9 mouse cellular contexts compared by ENCODE assay signal in the genomic region with DNA sequence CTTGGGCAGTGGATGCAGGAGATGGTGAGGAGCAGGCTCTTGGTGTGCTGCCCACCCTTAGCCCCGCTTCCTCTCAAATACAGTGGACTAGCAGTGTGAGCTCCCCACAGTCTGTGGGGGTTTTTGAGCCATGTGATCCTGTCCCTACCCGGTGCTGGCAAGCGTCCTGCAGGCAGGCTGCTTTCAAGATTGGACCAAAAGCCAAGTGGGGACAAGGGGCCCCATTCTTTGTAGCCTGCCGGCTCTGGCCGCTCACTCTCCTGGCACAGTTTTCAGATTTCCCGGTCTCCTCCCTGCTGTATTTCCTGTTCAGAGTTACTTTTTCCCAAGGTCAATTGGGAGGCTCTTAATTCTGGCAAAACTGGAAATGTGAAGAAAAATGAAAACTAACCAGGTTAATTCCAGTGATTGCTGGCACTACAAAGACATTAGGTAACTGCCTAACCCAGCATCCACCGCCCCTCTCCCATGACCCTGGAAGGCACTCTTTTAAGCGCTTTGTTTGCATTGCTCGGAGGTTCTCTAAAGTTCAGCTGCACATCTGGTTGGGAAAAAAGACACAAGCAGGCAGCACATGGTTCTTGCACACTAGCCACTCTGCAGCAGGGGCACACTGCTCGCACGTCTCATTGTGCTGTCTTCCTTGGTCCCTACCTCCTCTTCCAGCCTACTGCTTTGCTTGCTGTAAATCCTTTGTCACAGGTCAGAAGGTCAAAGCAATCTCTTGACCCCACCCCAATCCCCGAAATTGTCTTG.
DNase-seq lines count a peak whose midpoint lies in the region; ATAC-seq and TF ChIP-seq lines count a peak whose summit lies in the region.
"Had no signal": no experiment of that assay in that cellular context is flagged by ENCODE, and none has a peak within 500 bp of the region (broad histone marks: within the 10 kb centered on the region; RNA-seq: fewer than 3 reads in every experiment).

No protein-coding gene starts in this region.

- 39% methylated on average over 12 of the region's 12 CpGs for WGBS in hindbrain, embryonic 11.5 days
- 43% methylated on average over 12 of the region's 12 CpGs for WGBS in hindbrain, embryonic 13.5 days
- 26% methylated on average over 12 of the region's 12 CpGs for WGBS in heart, adult 2 months
- 24% methylated on average over 12 of the region's 12 CpGs for WGBS in kidney, embryonic 16.5 days
- 23% methylated on average over 12 of the region's 12 CpGs for WGBS in limb, embryonic 15.5 days
- 14% methylated on average over 12 of the region's 12 CpGs for WGBS in stomach, embryonic 16.5 days

- no peak overlapping the region for H3K9ac ChIP-seq in hindbrain, embryonic 11.5 days (ENCODE audit: low read depth, low read length)
- no peak overlapping the region for H3K9ac ChIP-seq in hindbrain, embryonic 13.5 days
- 0 out of 2 replicates have a peak overlapping the region, but pooled peaks have one; percentile 26 for H3K9ac ChIP-seq in heart, adult 2 months (ENCODE audit: low read depth, low read length)
- no peak overlapping the region; the same call in 1 of the 2 replicates for H3K9ac ChIP-seq in kidney, embryonic 16.5 days (replicated peaks; ENCODE audit: low read length)
- H3K9ac ChIP-seq in limb, embryonic 15.5 days = no peak overlapping the region
- H3K9ac ChIP-seq in stomach, embryonic 16.5 days (ENCODE audit: low read length) = no peak overlapping the region
- H3K9ac ChIP-seq: neural tube, embryonic 12.5 days had no signal

- peak; percentile 76 for TF ChIP-seq EP300 in heart, adult 2 months (IDR thresholded peaks at IDR 0.05; ENCODE audit: insufficient read depth, low read depth, low read length)

- H3K9me3 ChIP-seq in hindbrain, embryonic 11.5 days (ENCODE audit: control insufficient read depth, low read length) = no peaks in the 10 kb centered on the region
- H3K9me3 ChIP-seq in hindbrain, embryonic 13.5 days = no peaks in the 10 kb centered on the region
- H3K9me3 ChIP-seq in kidney, embryonic 16.5 days (ENCODE audit: low read length) = no peaks in the 10 kb centered on the region
- no peaks in the 10 kb centered on the region for H3K9me3 ChIP-seq in limb, embryonic 15.5 days
- H3K9me3 ChIP-seq in stomach, embryonic 16.5 days (replicated peaks; ENCODE audit: control insufficient read depth, low read length) = no peaks in the 10 kb centered on the region
- H3K9me3 ChIP-seq: neural tube, embryonic 12.5 days had no signal

- H3K27me3 ChIP-seq in hindbrain, embryonic 11.5 days (ENCODE audit: control insufficient read depth, insufficient read depth, low read length) = no peaks in the 10 kb centered on the region
- no peaks in the 10 kb centered on the region for H3K27me3 ChIP-seq in hindbrain, embryonic 13.5 days
- H3K27me3 ChIP-seq in heart, adult 2 months (ENCODE audit: control insufficient read depth, insufficient read depth, low read length) = no peaks in the 10 kb centered on the region
- H3K27me3 ChIP-seq in kidney, embryonic 16.5 days (ENCODE audit: insufficient read depth, low read length) = no peaks in the 10 kb centered on the region
- H3K27me3 ChIP-seq in limb, embryonic 15.5 days = no peaks in the 10 kb centered on the region
- no peaks in the 10 kb centered on the region for H3K27me3 ChIP-seq in stomach, embryonic 16.5 days (ENCODE audit: control insufficient read depth, insufficient read depth, low read length)
- H3K27me3 ChIP-seq: neural tube, embryonic 12.5 days had no signal

- no peaks in the 10 kb centered on the region for H3K4me1 ChIP-seq in hindbrain, embryonic 11.5 days (replicated peaks; ENCODE audit: control insufficient read depth, insufficient read depth, low read length)
- 0 out of 2 replicates have a peak, but pooled peaks cover 3% of the 10 kb centered on the region for H3K4me1 ChIP-seq in hindbrain, embryonic 13.5 days (replicated peaks)
- H3K4me1 ChIP-seq in heart, adult 2 months (ENCODE audit: control insufficient read depth, insufficient read depth, low read length) = peaks cover 15% of the 10 kb centered on the region
- H3K4me1 ChIP-seq in kidney, embryonic 16.5 days (ENCODE audit: insufficient read depth, low read length) = peaks cover 18% of the 10 kb centered on the region
- peaks cover 20% of the 10 kb centered on the region for H3K4me1 ChIP-seq in limb, embryonic 15.5 days
- peaks cover 14% of the 10 kb centered on the region for H3K4me1 ChIP-seq in stomach, embryonic 16.5 days (ENCODE audit: control insufficient read depth, insufficient read depth, low read length)
- H3K4me1 ChIP-seq: neural tube, embryonic 12.5 days had no signal

- no peak overlapping the region for H3K4me2 ChIP-seq in hindbrain, embryonic 11.5 days (replicated peaks; ENCODE audit: low read depth, low read length)
- no peak overlapping the region for H3K4me2 ChIP-seq in hindbrain, embryonic 13.5 days
- peak overlapping the region; percentile 10; the same call in 1 of the 2 replicates for H3K4me2 ChIP-seq in kidney, embryonic 16.5 days (replicated peaks; ENCODE audit: low read depth, low read length)
- H3K4me2 ChIP-seq in limb, embryonic 15.5 days = no peak overlapping the region
- H3K4me2 ChIP-seq in stomach, embryonic 16.5 days (ENCODE audit: low read depth, low read length) = peak overlapping the region; percentile 3
- H3K4me2 ChIP-seq: neural tube, embryonic 12.5 days had no signal

- no peaks in the 10 kb centered on the region for H3K79me2 ChIP-seq in heart, adult 2 months (replicated peaks; ENCODE audit: control insufficient read depth, insufficient read depth, low read length)

- no peak for TF ChIP-seq CTCF in heart, adult 2 months (IDR thresholded peaks at IDR 0.05)

- DNase-seq in hindbrain, embryonic 11.5 days (ENCODE audit: low spot score) = peak; percentile 12
- DNase-seq in cerebellum, adult 9-11 months = peak; percentile 38
- peak; percentile 69 to 76 for DNase-seq in heart, adult 2 months

- no peaks in the 10 kb centered on the region for H3K36me3 ChIP-seq in hindbrain, embryonic 11.5 days (ENCODE audit: control insufficient read depth, insufficient read depth, low read length)
- no peaks in the 10 kb centered on the region for H3K36me3 ChIP-seq in hindbrain, embryonic 13.5 days
- H3K36me3 ChIP-seq in heart, adult 2 months (ENCODE audit: control insufficient read depth, insufficient read depth, low read length) = peaks cover 4% of the 10 kb centered on the region
- no peaks in the 10 kb centered on the region for H3K36me3 ChIP-seq in kidney, embryonic 16.5 days (ENCODE audit: insufficient read depth, low read length)
- H3K36me3 ChIP-seq in limb, embryonic 15.5 days = no peaks in the 10 kb centered on the region
- H3K36me3 ChIP-seq in stomach, embryonic 16.5 days (ENCODE audit: control insufficient read depth, insufficient read depth, low read length) = no peaks in the 10 kb centered on the region
- H3K36me3 ChIP-seq: neural tube, embryonic 12.5 days had no signal

- H3K4me3 ChIP-seq in hindbrain, embryonic 11.5 days (ENCODE audit: low read depth, low read length) = no peak overlapping the region
- H3K4me3 ChIP-seq in hindbrain, embryonic 13.5 days = no peak overlapping the region
- no peak overlapping the region for H3K4me3 ChIP-seq in heart, adult 2 months
- no peak overlapping the region for H3K4me3 ChIP-seq in kidney, embryonic 16.5 days (ENCODE audit: low read length)
- H3K4me3 ChIP-seq in limb, embryonic 15.5 days = no peak overlapping the region
- H3K4me3 ChIP-seq in stomach, embryonic 16.5 days (replicated peaks; ENCODE audit: low read length) = no peak overlapping the region
- H3K4me3 ChIP-seq: neural tube, embryonic 12.5 days had no signal

- no peak for TF ChIP-seq POLR2A in heart, adult 2 months (IDR thresholded peaks at IDR 0.05; ENCODE audit: insufficient read depth, low read depth, low read length)

- ATAC-seq in hindbrain, embryonic 11.5 days (ENCODE audit: low FRiP score) = no peak
- no peak for ATAC-seq in hindbrain, embryonic 13.5 days (ENCODE audit: low FRiP score)
- ATAC-seq in kidney, embryonic 16.5 days (ENCODE audit: low FRiP score, low TSS enrichment) = peak; percentile 49
- ATAC-seq in limb, embryonic 15.5 days (ENCODE audit: insufficient number of reproducible peaks, low FRiP score, low TSS enrichment, low read depth) = peak; percentile 61
- ATAC-seq in stomach, embryonic 16.5 days (ENCODE audit: insufficient read depth, low FRiP score) = peak; percentile 74
- no peak for ATAC-seq in inflammation-experienced regulatory T-cells, adult 6 months

- H3K27ac ChIP-seq in hindbrain, embryonic 11.5 days (ENCODE audit: low read depth, low read length) = no peak overlapping the region
- no peak overlapping the region for H3K27ac ChIP-seq in hindbrain, embryonic 13.5 days
- H3K27ac ChIP-seq in heart, adult 2 months = peak overlapping the region; percentile 76
- H3K27ac ChIP-seq in kidney, embryonic 16.5 days (ENCODE audit: low read length) = peak overlapping the region; percentile 70
- H3K27ac ChIP-seq in limb, embryonic 15.5 days = peak overlapping the region; percentile 82
- peak overlapping the region; percentile 71 for H3K27ac ChIP-seq in stomach, embryonic 16.5 days (ENCODE audit: low read length)
- H3K27ac ChIP-seq: neural tube, embryonic 12.5 days had no signal

- intact Hi-C loops in heart, adult 2 months (cut with DNase I) = loop anchor here (5.0 kb wide), 2 partner anchors 42 to 102 kb away; no protein-coding TSS in a partner anchor

Comparison
In these comparisons a context has a peak if more than half of its experiments do, and no peak if none do; other contexts are left out.
1. ATAC-seq: peak in kidney, embryonic 16.5 days (single experiment), limb, embryonic 15.5 days (single experiment) and stomach, embryonic 16.5 days (single experiment); none in hindbrain, embryonic 11.5 days (single experiment), hindbrain, embryonic 13.5 days (single experiment) and inflammation-experienced regulatory T-cells, adult 6 months (single experiment).
2. DNase-seq: peak in every context shown above with its lines; median percentile 72 in heart, adult 2 months; 38 in cerebellum, adult 9-11 months; 12 in hindbrain, embryonic 11.5 days.
3. H3K27ac ChIP-seq: peak in heart, adult 2 months (single experiment), kidney, embryonic 16.5 days (single experiment), limb, embryonic 15.5 days (single experiment) and stomach, embryonic 16.5 days (single experiment); none in hindbrain, embryonic 11.5 days (single experiment) and hindbrain, embryonic 13.5 days (single experiment).
4. H3K4me2 ChIP-seq: peak in kidney, embryonic 16.5 days (single experiment) and stomach, embryonic 16.5 days (single experiment); none in hindbrain, embryonic 11.5 days (single experiment), hindbrain, embryonic 13.5 days (single experiment) and limb, embryonic 15.5 days (single experiment).